Mouse (Mus musculus): ENCODE results near the gene Snx15. TPM values are rescaled to one million over a fixed set of nuclear protein-coding genes. Genes with fewer than 3 reads are reported as not detected.
"Not testable (repeated sequence)": the region's sequence is repeated elsewhere in the genome, so short reads cannot be mapped to it uniquely, and the experiment has no call there.

Gene Snx15
- polyA plus RNA-seq, 1 experiment from 2014 or later: 20.5 TPM

DNA sequence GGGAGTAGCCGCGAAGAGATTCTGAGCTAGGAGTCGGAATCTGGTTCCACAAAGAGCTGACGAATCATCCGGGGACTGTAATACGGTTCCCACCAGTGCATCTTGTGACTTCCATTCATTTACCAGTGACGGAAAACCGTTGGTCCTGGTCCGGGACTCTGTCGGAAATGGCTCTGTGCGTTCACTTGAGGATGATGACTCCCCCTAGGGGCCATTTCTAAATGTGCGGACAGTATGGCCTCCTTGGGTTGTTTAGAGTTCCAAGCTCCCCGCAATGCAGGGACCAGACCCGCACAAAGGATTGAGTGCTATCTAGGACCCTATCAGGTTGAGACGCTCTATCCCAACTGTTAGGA is 13.3 kb upstream of the Snx15 start, which contains the start of gene Arl2:
Gene Arl2, minus strand, starts transcription at position 155 of the 356 bp plus-strand sequence.
- peak; percentile 53 for ATAC-seq (replicated peaks; ENCODE audit: extremely low read depth, insufficient read depth, low FRiP score)
- peak within 1 kb of the TSS; percentile 76 for H3K4me3 ChIP-seq (ENCODE audit: low read length)
- under 1% methylated on average over 15 of the region's 15 CpGs for WGBS

GRCm38 (mm10) chr19:6140678-6141393 is 12.7 kb upstream of the Snx15 start, which contains the start of gene Batf2:
Batf2 (plus strand) TSS chr19:6140983.
- H3K27me3 ChIP-seq (ENCODE audit: control insufficient read depth, insufficient read depth, low read length): no peaks in the 10 kb centered on the region
- H3K36me3 ChIP-seq (ENCODE audit: control insufficient read depth, insufficient read depth): no peaks in the 10 kb centered on the region
- peak; percentile 93 for ATAC-seq (replicated peaks; ENCODE audit: extremely low read depth, insufficient read depth, low FRiP score)
- peak within 1 kb of the TSS; percentile 89 for H3K4me2 ChIP-seq (ENCODE audit: low read depth, low read length)
- H3K27ac ChIP-seq (ENCODE audit: low read length): peak within 1 kb of the TSS; percentile 85
- 0 out of 2 replicates have a peak, but pooled peaks cover 3% of the 10 kb centered on the region for H3K9me3 ChIP-seq (replicated peaks; ENCODE audit: control insufficient read depth, low read length)
- peak within 1 kb of the TSS; percentile 76 for H3K4me3 ChIP-seq (ENCODE audit: low read length)
- peaks cover 6% of the 10 kb centered on the region; the same call in 1 of the 2 replicates for H3K4me1 ChIP-seq (ENCODE audit: control insufficient read depth, insufficient read depth, low read length)
- under 1% methylated on average over 66 of the region's 68 CpGs for WGBS
- peak within 1 kb of the TSS; percentile 86 for H3K9ac ChIP-seq (ENCODE audit: low read length)

More for the DNA sequence above, 13.3 kb upstream of the Snx15 start, which contains the start of gene Arl2:
- Histone ChIP-seq H3K4me2 (ENCODE audit: low read depth, low read length) (peak within 1 kb of the TSS; percentile 89), H3K27ac (ENCODE audit: low read length) (peak within 1 kb of the TSS; percentile 85), H3K9me3 (replicated peaks; ENCODE audit: control insufficient read depth, low read length) (0 out of 2 replicates have a peak, but pooled peaks cover 3% of the 10 kb centered on the region), H3K9ac (ENCODE audit: low read length) (peak within 1 kb of the TSS; percentile 86), H3K4me1 (ENCODE audit: control insufficient read depth, insufficient read depth, low read length) (peaks cover 6% of the 10 kb centered on the region; the same call in 1 of the 2 replicates), H3K36me3 (ENCODE audit: control insufficient read depth, insufficient read depth) (no peaks in the 10 kb centered on the region), H3K27me3 (ENCODE audit: control insufficient read depth, insufficient read depth, low read length) (no peaks in the 10 kb centered on the region)

DNA sequence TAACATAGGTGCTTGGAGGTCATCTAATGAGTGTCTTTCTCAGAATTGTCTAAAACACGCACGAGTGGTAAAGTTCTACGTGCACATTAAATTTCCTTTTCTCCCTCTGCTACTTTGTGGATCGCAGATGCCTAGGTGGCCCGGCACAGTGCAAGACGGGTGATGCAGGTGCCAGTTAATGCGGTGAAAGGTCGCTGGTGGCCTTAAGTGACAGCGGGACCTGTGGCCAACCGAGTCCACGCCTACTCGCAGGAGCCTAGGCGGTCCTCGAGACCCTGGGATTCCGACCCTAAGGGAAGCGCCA is 12.2 kb upstream of the Snx15 start:
- ATAC-seq (replicated peaks; ENCODE audit: extremely low read depth, insufficient read depth, low FRiP score): no peak
- Histone ChIP-seq H3K4me1 (ENCODE audit: control insufficient read depth, insufficient read depth, low read length) (peaks cover 6% of the 10 kb centered on the region; the same call in 1 of the 2 replicates), H3K27ac (ENCODE audit: low read length) (peak overlapping the region; percentile 85), H3K9ac (ENCODE audit: low read length) (peak overlapping the region; percentile 86), H3K4me3 (ENCODE audit: low read length) (peak overlapping the region; percentile 76), H3K9me3 (replicated peaks; ENCODE audit: control insufficient read depth, low read length) (0 out of 2 replicates have a peak, but pooled peaks cover 3% of the 10 kb centered on the region), H3K4me2 (ENCODE audit: low read depth, low read length) (peak overlapping the region; percentile 89), H3K36me3 (ENCODE audit: control insufficient read depth, insufficient read depth) (no peaks in the 10 kb centered on the region), H3K27me3 (ENCODE audit: control insufficient read depth, insufficient read depth, low read length) (no peaks in the 10 kb centered on the region)
- 6% methylated on average over 16 of the region's 16 CpGs for WGBS

GRCm38 (mm10) chr19:6139701-6140100 is 11.6 kb upstream of the Snx15 start:
- 0 out of 2 replicates have a peak, but pooled peaks cover 3% of the 10 kb centered on the region for H3K9me3 ChIP-seq (replicated peaks; ENCODE audit: control insufficient read depth, low read length)
- no peak overlapping the region for H3K4me3 ChIP-seq (ENCODE audit: low read length)
- H3K9ac ChIP-seq (ENCODE audit: low read length): no peak overlapping the region; the same call in 1 of the 2 replicates
- 93% methylated on average over 6 of the region's 6 CpGs for WGBS
- ATAC-seq (replicated peaks; ENCODE audit: extremely low read depth, insufficient read depth, low FRiP score): no peak
- no peaks in the 10 kb centered on the region for H3K27me3 ChIP-seq (ENCODE audit: control insufficient read depth, insufficient read depth, low read length)
- H3K27ac ChIP-seq (ENCODE audit: low read length): no peak overlapping the region
- H3K4me1 ChIP-seq (ENCODE audit: control insufficient read depth, insufficient read depth, low read length): peaks cover 6% of the 10 kb centered on the region; the same call in 1 of the 2 replicates
- no peaks in the 10 kb centered on the region for H3K36me3 ChIP-seq (ENCODE audit: control insufficient read depth, insufficient read depth)
- H3K4me2 ChIP-seq (ENCODE audit: low read depth, low read length): peak overlapping the region; percentile 89

- Histone ChIP-seq H3K36me3 (ENCODE audit: control insufficient read depth, insufficient read depth) (no peaks in the 10 kb centered on the region), H3K9me3 (replicated peaks; ENCODE audit: control insufficient read depth, low read length) (no peaks in the 10 kb centered on the region), H3K4me1 (ENCODE audit: control insufficient read depth, insufficient read depth, low read length) (peaks cover 6% of the 10 kb centered on the region; the same call in 1 of the 2 replicates), H3K27ac (ENCODE audit: low read length) (no peak overlapping the region), H3K4me3 (ENCODE audit: low read length) (no peak overlapping the region), H3K27me3 (ENCODE audit: control insufficient read depth, insufficient read depth, low read length) (no peaks in the 10 kb centered on the region), H3K4me2 (ENCODE audit: low read depth, low read length) (no peak overlapping the region), H3K9ac (ENCODE audit: low read length) (no peak overlapping the region)
- WGBS: 77% methylated on average over 3 of the region's 3 CpGs
- ATAC-seq (replicated peaks; ENCODE audit: extremely low read depth, insufficient read depth, low FRiP score): no peak
Measured at GRCm38 (mm10) chr19:6136397-6136796, 8.3 kb upstream of the Snx15 start.

GRCm38 (mm10) chr19:6133197-6133596 is 5.1 kb upstream of the Snx15 start:
- H3K4me2 ChIP-seq (ENCODE audit: low read depth, low read length): not testable (repeated sequence)

GRCm38 (mm10) chr19:6132171-6132827 is 4.2 kb upstream of the Snx15 start:
- Histone ChIP-seq H3K4me3 (ENCODE audit: low read length) (no peak overlapping the region), H3K9me3 (replicated peaks; ENCODE audit: control insufficient read depth, low read length) (no peaks in the 10 kb centered on the region), H3K4me1 (ENCODE audit: control insufficient read depth, insufficient read depth, low read length) (no peaks in the 10 kb centered on the region), H3K9ac (ENCODE audit: low read length) (no peak overlapping the region), H3K27ac (ENCODE audit: low read length) (no peak overlapping the region), H3K27me3 (ENCODE audit: control insufficient read depth, insufficient read depth, low read length) (no peaks in the 10 kb centered on the region), H3K36me3 (ENCODE audit: control insufficient read depth, insufficient read depth) (no peaks in the 10 kb centered on the region), H3K4me2 (ENCODE audit: low read depth, low read length) (no peak overlapping the region)
- ATAC-seq (replicated peaks; ENCODE audit: extremely low read depth, insufficient read depth, low FRiP score): no peak
- WGBS: 75% methylated on average over 7 of the region's 7 CpGs

More at GRCm38 (mm10) chr19:6133197-6133596, 5.1 kb upstream of the Snx15 start:
- not testable (repeated sequence) for H3K9me3 ChIP-seq (replicated peaks; ENCODE audit: control insufficient read depth, low read length); H3K27ac ChIP-seq (ENCODE audit: low read length); H3K4me3 ChIP-seq (ENCODE audit: low read length); ATAC-seq (replicated peaks; ENCODE audit: extremely low read depth, insufficient read depth, low FRiP score); H3K36me3 ChIP-seq (ENCODE audit: control insufficient read depth, insufficient read depth); H3K4me1 ChIP-seq (ENCODE audit: control insufficient read depth, insufficient read depth, low read length); H3K9ac ChIP-seq (ENCODE audit: low read length); H3K27me3 ChIP-seq (ENCODE audit: control insufficient read depth, insufficient read depth, low read length)
- 42% methylated on average over 1 of the region's 1 CpGs for WGBS

DNA sequence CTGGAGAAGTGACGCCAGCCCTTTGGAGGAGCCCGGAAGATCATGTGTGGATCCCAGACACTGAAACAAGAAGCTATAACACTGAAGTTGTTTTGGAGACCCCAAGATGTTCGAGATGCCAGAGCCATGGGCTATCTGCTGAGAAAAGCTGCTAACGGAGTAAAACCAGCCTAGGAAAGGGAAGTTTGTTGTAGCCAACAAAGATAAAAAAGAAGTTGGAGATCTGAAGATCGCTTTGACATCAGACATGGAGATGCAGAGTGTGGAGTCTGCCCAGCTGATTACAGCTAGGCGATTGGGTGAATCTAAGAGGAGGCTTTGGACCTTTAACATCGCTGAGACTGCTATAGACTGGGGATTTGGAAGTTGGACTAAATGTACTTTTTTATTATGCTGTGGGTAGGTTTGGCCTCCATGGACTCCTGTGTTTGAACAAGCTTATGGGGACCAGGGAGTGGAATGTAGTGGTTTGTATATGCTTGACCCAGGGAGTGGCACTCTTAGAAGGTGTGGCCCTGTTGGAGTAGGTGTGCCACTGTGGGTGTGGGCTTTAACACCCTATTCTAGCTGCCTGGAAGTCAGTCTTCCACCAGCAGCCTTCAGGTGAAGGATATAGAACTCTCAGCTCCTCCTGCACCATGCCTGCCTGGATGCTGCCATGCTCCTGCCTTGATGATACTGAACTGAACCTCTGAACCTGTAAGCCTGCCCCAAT is 2.5 kb upstream of the Snx15 start:
- WGBS: 72% methylated on average over 7 of the region's 7 CpGs
- not testable (repeated sequence) for H3K27me3 ChIP-seq (ENCODE audit: control insufficient read depth, insufficient read depth, low read length); H3K9ac ChIP-seq (ENCODE audit: low read length); ATAC-seq (replicated peaks; ENCODE audit: extremely low read depth, insufficient read depth, low FRiP score); H3K27ac ChIP-seq (ENCODE audit: low read length); H3K36me3 ChIP-seq (ENCODE audit: control insufficient read depth, insufficient read depth); H3K4me1 ChIP-seq (ENCODE audit: control insufficient read depth, insufficient read depth, low read length); H3K4me2 ChIP-seq (ENCODE audit: low read depth, low read length); H3K4me3 ChIP-seq (ENCODE audit: low read length); H3K9me3 ChIP-seq (replicated peaks; ENCODE audit: control insufficient read depth, low read length)
